21 mouse cellular contexts compared by ENCODE assay signal in the genomic region with DNA sequence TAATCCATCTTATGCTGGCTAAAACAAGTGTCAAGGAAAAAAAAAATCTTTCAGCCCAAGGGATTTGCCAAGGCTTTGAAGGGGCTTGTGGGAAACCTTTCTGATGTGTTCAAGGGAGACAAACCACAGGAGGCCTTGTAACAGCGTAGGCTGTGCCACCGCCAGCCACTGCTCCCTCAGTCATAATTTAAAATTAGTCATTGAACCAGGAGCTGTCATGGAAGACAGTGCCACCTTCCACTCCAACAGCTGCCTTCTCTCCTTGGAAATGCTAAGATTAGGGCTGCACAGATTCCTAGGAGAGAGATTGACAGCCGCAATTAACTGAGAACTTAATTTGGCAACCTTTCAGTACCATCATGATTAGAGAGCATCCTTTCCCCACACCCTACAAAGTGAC. TPM values are rescaled to one million over a fixed set of nuclear protein-coding genes. Genes with fewer than 3 reads are reported as not detected.
"Had no signal": no experiment of that assay in that cellular context is flagged by ENCODE, and none has a peak within 500 bp of the region (broad histone marks: within the 10 kb centered on the region; RNA-seq: fewer than 3 reads in every experiment).

No protein-coding gene starts in this region.

- H3K27ac ChIP-seq: kidney, postnatal 0 days; layer of hippocampus, adult 2 months; limb, embryonic 10.5 days; limb, embryonic 13.5 days; liver, embryonic 12.5 days; liver, embryonic 15.5 days; neural tube, embryonic 12.5 days; neural tube, embryonic 15.5 days; stomach, postnatal 0 days had no signal

- H3K4me3 ChIP-seq: layer of hippocampus, adult 2 months; limb, embryonic 10.5 days; limb, embryonic 13.5 days; liver, embryonic 12.5 days; liver, embryonic 15.5 days; neural tube, embryonic 12.5 days; neural tube, embryonic 15.5 days had no signal

- DNase-seq: kidney, postnatal 25 days; layer of hippocampus, adult 9-11 months; liver; lung, adult 18-20 months; lung, postnatal 4 days; midbrain, embryonic 14.5 days; right cerebral cortex, adult 18-20 months; right cerebral cortex, postnatal 14 days; right cerebral cortex, postnatal 4 days; thymus, postnatal 25 days had no signal

RNA-seq across cellular contexts. Expression of gene Gjc2, which starts 33.7 kb away (rescaled TPM):
- total RNA-seq: megakaryocyte progenitor cell, adult 5-6 weeks had no signal
- polyA plus RNA-seq: midbrain, embryonic 11.5 days had no signal
